Mouse (Mus musculus) liver, embryonic 14.5 days (tissue): ENCODE results near the gene Olfr1264. TPM values are rescaled to one million over a fixed set of nuclear protein-coding genes. Genes with fewer than 3 reads are reported as not detected.

Experiments
- ATAC-seq: fragments of 200-750 bp; cut with Nextera tagmentation; 2 replicates; pipeline ENCODE4 v1.8.0; 2017; ENCODE audit warnings: moderate number of reproducible peaks, mild to moderate bottlenecking, moderate library complexity; ENCODE audit not compliant: insufficient read depth
- DNase-seq, 3 experiments: peaks; one replicate each; pipeline ENCODE4 v3.0.0-alpha.2; 2012 to 2013; ENCODE audit warnings: low read depth in 3 of 3, low spot score in 3 of 3
- H3K27ac ChIP-seq: fragments of 300-500 bp; sonication (generic); 2 replicates; pipeline ENCODE4 v1.5.1; 2014; ENCODE audit warnings: moderate library complexity, mild to moderate bottlenecking, control low read depth, inconsistent platforms
- H3K27me3 ChIP-seq: fragments of 300-500 bp; sonication (generic); 2 replicates; pipeline ENCODE4 v1.6.1; 2014; ENCODE audit warnings: mild to moderate bottlenecking, low read length, moderate library complexity; ENCODE audit not compliant: control insufficient read depth, insufficient read depth
- H3K36me3 ChIP-seq: fragments of 300-500 bp; sonication (generic); replicated peaks from 2 replicates; pipeline ENCODE4 v1.6.1; 2014; ENCODE audit warnings: low read depth; ENCODE audit not compliant: control insufficient read depth, insufficient read depth
- H3K4me1 ChIP-seq, 2 experiments: fragments of 200-500 bp in 1 of 2; fragments of 300-500 bp in 1 of 2; sonication (generic) in 1 of 2; replicated peaks; 2 replicates each; pipeline ENCODE4 v1.6.1; 2012 to 2014; ENCODE audit warnings: antibody characterized with exemption in 1 of 2, inconsistent platforms in 1 of 2, low read length in 1 of 2; ENCODE audit not compliant: control insufficient read depth in 2 of 2, insufficient read depth in 2 of 2
- H3K4me2 ChIP-seq: fragments of 300-500 bp; sonication (generic); 2 replicates; pipeline ENCODE4 v1.6.1; 2014; ENCODE audit warnings: low read depth, mild to moderate bottlenecking, control low read depth, moderate library complexity
- H3K4me3 ChIP-seq, 2 experiments: fragments of 200-500 bp in 1 of 2; fragments of 300-500 bp in 1 of 2; sonication (generic) in 1 of 2; 2 replicates each; pipeline ENCODE4 v1.5.1; 2012 to 2014; ENCODE audit warnings: low read depth in 2 of 2, low read length in 2 of 2, mild to moderate bottlenecking in 2 of 2, control low read depth in 1 of 2, inconsistent platforms in 1 of 2, moderate library complexity in 1 of 2; ENCODE audit not compliant: insufficient read depth in 1 of 2
- H3K9ac ChIP-seq: fragments of 300-500 bp; sonication (generic); replicated peaks from 2 replicates; pipeline ENCODE4 v1.6.1; 2014; ENCODE audit warnings: mild to moderate bottlenecking, control low read depth, moderate library complexity
- H3K9me3 ChIP-seq: fragments of 300-500 bp; sonication (generic); 2 replicates; pipeline ENCODE4 v1.6.1; 2016; ENCODE audit warnings: low read length, mixed read lengths; ENCODE audit not compliant: control insufficient read depth
- CTCF ChIP-seq: IDR thresholded peaks from 2 replicates; pipeline ENCODE4 v1.5.1; 2016; ENCODE audit warnings: antibody characterized with exemption, low read depth, control low read depth
- EP300 ChIP-seq: IDR thresholded peaks from 2 replicates; pipeline ENCODE4 v1.6.1; 2016; ENCODE audit warnings: antibody characterized with exemption, low read depth
- WGBS: fragments of 180-500 bp; shearing (Covaris S2); extraction: QIAGEN DNeasy Blood & Tissue Kit; methylation state at CpG from one replicate; pipeline ENCODE4 v1.1.7; 2014; ENCODE audit not compliant: insufficient replicate concordance; 5-methylcytosine and 5-hydroxymethylcytosine counted together
- polyA plus RNA-seq, 2 experiments: library from polyadenylated mRNA; depleted of rRNA in 1 of 2; stranded (reverse) in 1 of 2; unstranded in 1 of 2; fragments of >200 nt; fragmentation: Nextera tagmentation in 1 of 2; extraction: Ambion mirVana in 1 of 2; gene quantifications; 2 replicates each; pipeline versions ENCODE4 v1.2.1 to v1.2.3; 2012 to 2014

The Olfr1264 gene
- polyA plus RNA-seq (2012; rRNA removed) (not detected in 2 replicates), polyA plus RNA-seq (2014; fragmentation: Nextera tagmentation; extraction: Ambion mirVana) (not detected in 2 replicates)

- no peak for DNase-seq
- no peak for ATAC-seq
- Histone ChIP-seq H3K36me3 (no peaks in the 10 kb centered on the region), H3K4me1 (no peaks in the 10 kb centered on the region), H3K27me3 (no peaks in the 10 kb centered on the region), H3K9ac (no peak within 1 kb of the TSS), H3K27ac (no peak within 1 kb of the TSS), H3K4me2 (no peak within 1 kb of the TSS), H3K4me3 (no peak within 1 kb of the TSS), H3K9me3 (no peaks in the 10 kb centered on the region)
- TF ChIP-seq EP300: no peak
- no peak for TF ChIP-seq CTCF
- WGBS: 64% methylated on average over 2 of the region's 2 CpGs
Observed at GRCm38 (mm10) chr2:90025477-90025876, at the start of gene Olfr1264. Gene Olfr1264 (minus strand): TSS chr2:90025577.

- no peak for ATAC-seq
Observed at GRCm38 (mm10) chr2:90070065-90070464, 44.7 kb upstream of the Olfr1264 start.

DNA sequence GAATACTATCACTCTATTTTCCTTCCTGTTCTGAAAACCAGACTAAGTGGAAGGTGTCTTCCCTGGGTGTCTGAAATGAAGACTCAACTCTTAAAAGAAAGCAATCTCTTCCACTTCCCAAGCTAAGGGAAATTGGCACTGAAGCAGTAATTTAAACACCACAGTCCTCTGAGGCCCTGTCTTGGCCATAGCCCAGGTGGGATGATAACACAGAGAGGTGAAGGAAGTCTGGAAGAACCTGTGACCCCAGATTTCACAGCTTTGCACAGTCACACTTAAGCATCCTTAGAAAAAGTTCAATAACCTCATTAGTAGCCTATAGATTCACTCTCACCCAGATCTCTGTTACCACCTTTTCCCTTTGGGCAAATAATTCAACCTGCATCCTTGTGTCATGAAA lies 38.1 kb upstream of the Olfr1264 start, which contains the start of gene Olfr140:
Olfr140 (minus strand) TSS at position 101 of the 400 bp plus-strand sequence.
- H3K36me3 ChIP-seq: no peaks in the 10 kb centered on the region
- ATAC-seq (no peak), DNase-seq (no peak)
- H3K27ac ChIP-seq: no peak within 1 kb of the TSS
- no peaks in the 10 kb centered on the region for H3K27me3 ChIP-seq
- H3K9ac ChIP-seq: no peak within 1 kb of the TSS
- TF ChIP-seq CTCF: no peak
- TF ChIP-seq EP300: no peak
- no peaks in the 10 kb centered on the region for H3K4me1 ChIP-seq
- H3K9me3 ChIP-seq: no peaks in the 10 kb centered on the region
- no peak within 1 kb of the TSS for H3K4me2 ChIP-seq
- no peak within 1 kb of the TSS for H3K4me3 ChIP-seq

More at GRCm38 (mm10) chr2:90070065-90070464, 44.7 kb upstream of the Olfr1264 start:
- 38% methylated on average over 2 of the region's 2 CpGs for WGBS
- TF ChIP-seq EP300: no peak
- TF ChIP-seq CTCF: no peak
- Histone ChIP-seq H3K4me1 (no peaks in the 10 kb centered on the region), H3K36me3 (no peaks in the 10 kb centered on the region), H3K9ac (no peak overlapping the region), H3K4me3 (no peak overlapping the region), H3K27me3 (no peaks in the 10 kb centered on the region), H3K9me3 (no peaks in the 10 kb centered on the region), H3K27ac (no peak overlapping the region), H3K4me2 (no peak overlapping the region)
- no peak for DNase-seq

DNA sequence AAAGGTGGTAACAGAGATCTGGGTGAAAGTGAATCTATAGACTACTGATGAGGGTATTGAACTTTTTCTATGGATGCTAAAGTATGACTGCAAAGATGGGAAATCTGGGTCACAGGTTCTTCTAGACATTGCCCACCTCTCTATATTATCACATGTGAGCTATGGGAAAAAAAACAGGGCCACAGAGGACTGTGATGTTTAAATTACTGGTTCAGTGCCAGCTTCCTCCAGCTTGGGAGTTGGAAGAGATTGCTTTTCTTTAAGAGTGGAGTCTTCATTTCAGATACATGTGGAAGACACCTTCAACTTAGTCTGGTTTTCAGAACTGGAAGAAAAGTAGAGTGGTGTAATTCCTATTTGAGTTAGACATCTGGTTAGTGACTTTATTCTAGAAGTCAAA lies 9.7 kb upstream of the Olfr1264 start, which contains the start of gene Olfr1265:
Olfr1265 (plus strand) TSS at position 301 of the 400 bp plus-strand sequence.
- Histone ChIP-seq H3K4me1 (no peaks in the 10 kb centered on the region), H3K4me3 (no peak within 1 kb of the TSS), H3K9me3 (no peaks in the 10 kb centered on the region), H3K36me3 (no peaks in the 10 kb centered on the region), H3K9ac (no peak within 1 kb of the TSS), H3K4me2 (no peak within 1 kb of the TSS), H3K27ac (no peak within 1 kb of the TSS), H3K27me3 (no peaks in the 10 kb centered on the region)
- DNase-seq: no peak
- ATAC-seq: no peak
- TF ChIP-seq EP300: no peak
- TF ChIP-seq CTCF: no peak

GRCm38 (mm10) chr2:90011831-90012230 lies 13.5 kb downstream of the Olfr1264 start, which contains the start of gene Olfr1263:
Gene Olfr1263 (plus strand): TSS chr2:90012131.
- H3K4me1 ChIP-seq: no peaks in the 10 kb centered on the region
- WGBS: 50% methylated on average over 2 of the region's 2 CpGs
- no peak within 1 kb of the TSS for H3K4me3 ChIP-seq
- no peaks in the 10 kb centered on the region for H3K27me3 ChIP-seq
- no peak within 1 kb of the TSS for H3K9ac ChIP-seq
- H3K36me3 ChIP-seq: no peaks in the 10 kb centered on the region
- H3K27ac ChIP-seq: no peak within 1 kb of the TSS
- TF ChIP-seq EP300 (no peak), CTCF (no peak)
- H3K4me2 ChIP-seq: no peak within 1 kb of the TSS
- no peaks in the 10 kb centered on the region for H3K9me3 ChIP-seq
- DNase-seq (no peak), ATAC-seq (no peak)
